Mouse (Mus musculus): ENCODE results near the gene Pask. TPM values are rescaled to one million over a fixed set of nuclear protein-coding genes. Genes with fewer than 3 reads are reported as not detected.
A peak's percentile ranks its signal among the peaks of the same experiment; 100 is the strongest.

The Pask gene
- 0.69 and 0.86 TPM in 2 replicates for polyA plus RNA-seq (2012; rRNA removed)

- Histone ChIP-seq H3K4me1 (ENCODE audit: control insufficient read depth, insufficient read depth, low read length) (no peaks in the 10 kb centered on the region; the same call in 1 of the 2 replicates), H3K4me3 (replicated peaks; ENCODE audit: extremely low read depth, low read depth, low read length) (peak within 1 kb of the TSS; percentile 88)
- no peak for TF ChIP-seq CTCF (IDR thresholded peaks at IDR 0.05; ENCODE audit: insufficient read depth, low read length)
- no peak for TF ChIP-seq POLR2A (IDR thresholded peaks at IDR 0.05; ENCODE audit: borderline replicate concordance, extremely low read depth, low read depth, low read length)
- peak; percentile 89 for DNase-seq
- WGBS = under 1% methylated on average over 63 of the region's 63 CpGs
These were observed at the start of gene Pask, which contains the start of gene Ppp1r7 for GRCm38 (mm10) chr1:93342648-93343503. Gene Pask (minus strand): TSS chr1:93343482. Gene Ppp1r7 (plus strand): TSS chr1:93342854.

DNA sequence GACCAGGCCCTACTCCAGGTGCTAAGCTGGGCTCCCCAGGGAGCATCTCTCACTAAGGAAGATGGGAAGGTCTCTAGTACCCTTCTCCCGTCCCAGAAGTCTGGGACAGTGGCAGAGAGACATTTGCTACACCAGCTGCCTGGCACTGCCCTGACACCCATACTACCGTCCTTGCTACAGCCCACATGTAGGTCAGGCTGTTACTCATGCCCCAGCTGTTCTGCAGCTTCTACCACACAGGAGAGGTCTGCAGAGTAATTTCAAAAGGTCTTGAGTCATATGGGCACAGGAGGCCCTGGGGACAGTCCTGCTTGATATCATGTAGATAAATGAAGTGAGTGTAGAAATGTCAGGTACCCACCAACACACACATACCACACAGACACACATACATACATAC is 45.6 kb upstream of the Pask start:
- TF ChIP-seq POLR2A (IDR thresholded peaks at IDR 0.05; ENCODE audit: borderline replicate concordance, extremely low read depth, low read depth, low read length) (no peak), CTCF (IDR thresholded peaks at IDR 0.05; ENCODE audit: insufficient read depth, low read length) (no peak)
- Histone ChIP-seq H3K4me1 (ENCODE audit: control insufficient read depth, insufficient read depth, low read length) (no peaks in the 10 kb centered on the region), H3K4me3 (replicated peaks; ENCODE audit: extremely low read depth, low read depth, low read length) (no peak overlapping the region)
- 73% methylated on average over 2 of the region's 2 CpGs for WGBS
- no peak for DNase-seq

DNA sequence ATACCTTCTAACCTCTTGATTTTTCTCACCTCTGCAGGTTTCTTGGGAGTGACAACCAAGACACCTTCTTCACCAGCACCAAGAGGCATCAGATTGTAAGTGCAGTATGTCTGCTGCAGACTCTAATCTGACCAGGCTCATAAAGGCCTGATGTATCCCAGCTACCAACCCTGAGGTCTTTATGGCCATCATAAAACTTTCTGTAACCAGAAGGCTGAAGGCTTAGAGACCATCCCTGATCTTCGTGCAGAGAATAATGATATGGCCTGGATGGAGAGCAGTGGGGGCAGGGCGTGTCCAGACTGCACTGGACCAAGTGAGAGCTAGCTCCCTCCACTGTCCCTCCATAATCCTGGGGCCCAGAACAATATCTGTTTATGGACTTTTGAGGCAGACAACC is 43.9 kb upstream of the Pask start:
- DNase-seq = no peak
- TF ChIP-seq CTCF (IDR thresholded peaks at IDR 0.05; ENCODE audit: insufficient read depth, low read length) (no peak), POLR2A (IDR thresholded peaks at IDR 0.05; ENCODE audit: borderline replicate concordance, extremely low read depth, low read depth, low read length) (no peak)
- 84% methylated on average over 2 of the region's 2 CpGs for WGBS
- Histone ChIP-seq H3K4me1 (ENCODE audit: control insufficient read depth, insufficient read depth, low read length) (no peaks in the 10 kb centered on the region), H3K4me3 (replicated peaks; ENCODE audit: extremely low read depth, low read depth, low read length) (no peak overlapping the region)

DNA sequence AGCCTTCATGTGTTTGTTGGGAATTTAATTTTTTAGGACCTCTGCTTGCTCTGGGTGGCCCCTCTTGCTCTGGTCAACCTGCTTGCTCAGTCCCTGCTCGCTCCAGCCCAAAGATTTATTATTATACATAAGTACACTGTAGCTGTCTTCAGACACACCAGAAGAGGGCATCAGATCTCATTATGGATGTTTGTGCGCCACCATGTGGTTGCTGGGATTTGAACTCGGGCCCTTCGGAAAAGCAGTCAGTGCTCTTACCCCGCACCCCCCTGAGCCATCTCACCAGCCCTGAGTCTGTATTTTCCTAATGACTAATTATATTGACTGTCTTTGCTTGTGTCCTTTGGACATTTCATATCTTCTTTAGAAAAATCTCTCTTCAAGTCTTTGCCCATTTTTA is 35.8 kb upstream of the Pask start:
- TF ChIP-seq POLR2A (IDR thresholded peaks at IDR 0.05; ENCODE audit: borderline replicate concordance, extremely low read depth, low read depth, low read length) = no peak
- TF ChIP-seq CTCF (IDR thresholded peaks at IDR 0.05; ENCODE audit: insufficient read depth, low read length) = no peak
- 80% methylated on average over 5 of the region's 5 CpGs for WGBS
- no peak for DNase-seq
- Histone ChIP-seq H3K4me3 (replicated peaks; ENCODE audit: extremely low read depth, low read depth, low read length) (no peak overlapping the region), H3K4me1 (ENCODE audit: control insufficient read depth, insufficient read depth, low read length) (no peaks in the 10 kb centered on the region)

- 46% methylated on average over 5 of the region's 5 CpGs for WGBS
- Histone ChIP-seq H3K4me1 (ENCODE audit: control insufficient read depth, insufficient read depth, low read length) (no peaks in the 10 kb centered on the region), H3K4me3 (replicated peaks; ENCODE audit: extremely low read depth, low read depth, low read length) (no peak overlapping the region)
- TF ChIP-seq CTCF (IDR thresholded peaks at IDR 0.05; ENCODE audit: insufficient read depth, low read length) (no peak), POLR2A (IDR thresholded peaks at IDR 0.05; ENCODE audit: borderline replicate concordance, extremely low read depth, low read depth, low read length) (no peak)
- no peak for DNase-seq
These were observed 34.0 kb upstream of the Pask start for GRCm38 (mm10) chr1:93377307-93377706.

- 62% methylated on average over 4 of the region's 4 CpGs for WGBS
- H3K4me1 ChIP-seq (ENCODE audit: control insufficient read depth, insufficient read depth, low read length) = no peaks in the 10 kb centered on the region
- TF ChIP-seq CTCF (IDR thresholded peaks at IDR 0.05; ENCODE audit: insufficient read depth, low read length) (no peak), POLR2A (IDR thresholded peaks at IDR 0.05; ENCODE audit: borderline replicate concordance, extremely low read depth, low read depth, low read length) (no peak)
- no peak within 1 kb of the TSS for H3K4me3 ChIP-seq (replicated peaks; ENCODE audit: extremely low read depth, low read depth, low read length)
- no peak for DNase-seq
These were observed 30.4 kb upstream of the Pask start, which contains the start of gene Ano7 for GRCm38 (mm10) chr1:93373665-93374064. Gene Ano7 (plus strand): TSS chr1:93373930.

DNA sequence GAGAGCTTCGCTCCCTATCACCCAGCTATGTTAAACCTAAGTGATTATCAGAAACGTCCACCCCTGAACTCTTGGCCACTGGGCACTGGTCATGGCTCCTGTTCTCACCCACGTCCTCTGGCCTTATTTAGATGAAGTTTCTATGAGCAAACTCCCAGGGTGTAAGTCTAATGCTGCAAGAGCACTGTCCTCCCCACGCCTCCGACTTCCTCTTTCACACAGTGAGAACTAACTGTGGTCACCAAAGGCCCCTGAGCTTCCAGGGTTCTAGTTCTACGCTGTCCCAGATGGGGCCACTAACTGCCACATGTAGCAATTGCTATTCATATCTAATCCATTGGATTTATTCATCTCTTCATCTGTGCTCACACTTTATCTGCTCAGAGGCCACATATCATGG is 22.4 kb upstream of the Pask start:
- no peak for DNase-seq
- TF ChIP-seq CTCF (IDR thresholded peaks at IDR 0.05; ENCODE audit: insufficient read depth, low read length) = no peak
- TF ChIP-seq POLR2A (IDR thresholded peaks at IDR 0.05; ENCODE audit: borderline replicate concordance, extremely low read depth, low read depth, low read length) = no peak
- 91% methylated on average over 6 of the region's 6 CpGs for WGBS
- H3K4me3 ChIP-seq (replicated peaks; ENCODE audit: extremely low read depth, low read depth, low read length) = no peak overlapping the region
- no peaks in the 10 kb centered on the region for H3K4me1 ChIP-seq (ENCODE audit: control insufficient read depth, insufficient read depth, low read length)

- no peaks in the 10 kb centered on the region for H3K4me1 ChIP-seq (ENCODE audit: control insufficient read depth, insufficient read depth, low read length)
- no peak overlapping the region for H3K4me3 ChIP-seq (replicated peaks; ENCODE audit: extremely low read depth, low read depth, low read length)
- WGBS = 79% methylated on average over 4 of the region's 4 CpGs
- TF ChIP-seq POLR2A (IDR thresholded peaks at IDR 0.05; ENCODE audit: borderline replicate concordance, extremely low read depth, low read depth, low read length) (no peak), CTCF (IDR thresholded peaks at IDR 0.05; ENCODE audit: insufficient read depth, low read length) (no peak)
- no peak for DNase-seq
These were observed 19.4 kb upstream of the Pask start for GRCm38 (mm10) chr1:93362661-93363060.

DNA sequence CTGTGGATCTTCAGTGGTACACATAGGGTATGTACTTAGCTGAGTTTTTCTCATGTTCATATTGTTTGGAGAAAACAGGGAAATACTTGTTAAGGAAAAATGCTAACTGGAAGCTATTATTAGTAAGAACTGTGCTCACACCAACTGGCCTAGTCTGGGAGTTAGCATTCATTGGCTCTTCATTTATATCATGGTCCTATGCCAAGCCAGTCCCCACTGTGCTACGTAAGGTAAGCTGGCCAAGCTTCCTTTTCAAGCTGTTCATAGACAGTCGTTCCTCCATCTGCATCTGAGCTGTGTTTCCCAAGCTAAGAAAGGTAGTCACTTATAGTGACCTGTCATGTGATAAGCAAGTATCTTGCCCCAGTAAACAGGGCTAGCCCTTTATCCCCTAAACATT is 9.4 kb upstream of the Pask start:
- Histone ChIP-seq H3K4me3 (replicated peaks; ENCODE audit: extremely low read depth, low read depth, low read length) (no peak overlapping the region), H3K4me1 (ENCODE audit: control insufficient read depth, insufficient read depth, low read length) (no peaks in the 10 kb centered on the region)
- no peak for DNase-seq
- 94% methylated on average over 2 of the region's 2 CpGs for WGBS
- no peak for TF ChIP-seq POLR2A (IDR thresholded peaks at IDR 0.05; ENCODE audit: borderline replicate concordance, extremely low read depth, low read depth, low read length)
- TF ChIP-seq CTCF (IDR thresholded peaks at IDR 0.05; ENCODE audit: insufficient read depth, low read length) = no peak

DNA sequence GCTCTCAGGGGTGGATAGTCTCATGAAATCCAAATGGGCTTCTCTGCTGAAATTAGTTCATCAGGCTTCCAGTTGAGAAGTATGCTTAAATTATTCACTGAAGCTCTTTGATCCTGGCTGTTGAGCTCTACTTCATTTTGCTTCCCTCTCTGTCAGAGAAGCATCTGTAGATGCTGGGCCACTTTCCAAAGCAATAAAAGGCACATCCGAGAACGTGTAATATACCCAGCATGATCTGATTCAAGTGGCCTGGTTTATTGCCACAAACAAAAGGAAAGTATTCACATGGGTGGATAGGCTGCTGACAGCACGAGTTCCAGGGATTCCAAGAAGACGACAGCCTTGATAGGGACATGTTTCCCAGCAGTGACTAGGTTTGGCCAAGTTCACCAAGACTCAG is 6.4 kb upstream of the Pask start:
- 75% methylated on average over 4 of the region's 4 CpGs for WGBS

More for the DNA sequence above, 6.4 kb upstream of the Pask start:
- DNase-seq = no peak
- no peaks in the 10 kb centered on the region for H3K4me1 ChIP-seq (ENCODE audit: control insufficient read depth, insufficient read depth, low read length)
- H3K4me3 ChIP-seq (replicated peaks; ENCODE audit: extremely low read depth, low read depth, low read length) = no peak overlapping the region
- TF ChIP-seq POLR2A (IDR thresholded peaks at IDR 0.05; ENCODE audit: borderline replicate concordance, extremely low read depth, low read depth, low read length) = no peak
- TF ChIP-seq CTCF (IDR thresholded peaks at IDR 0.05; ENCODE audit: insufficient read depth, low read length) = no peak
